Mouse (Mus musculus): Measurements from ENCODE around the gene Gria1. TPM values are rescaled to one million over a fixed set of nuclear protein-coding genes. Genes with fewer than 3 reads are reported as not detected.

Gria1 gene
- polyA plus RNA-seq, 1 experiment = 0.01 TPM

DNA sequence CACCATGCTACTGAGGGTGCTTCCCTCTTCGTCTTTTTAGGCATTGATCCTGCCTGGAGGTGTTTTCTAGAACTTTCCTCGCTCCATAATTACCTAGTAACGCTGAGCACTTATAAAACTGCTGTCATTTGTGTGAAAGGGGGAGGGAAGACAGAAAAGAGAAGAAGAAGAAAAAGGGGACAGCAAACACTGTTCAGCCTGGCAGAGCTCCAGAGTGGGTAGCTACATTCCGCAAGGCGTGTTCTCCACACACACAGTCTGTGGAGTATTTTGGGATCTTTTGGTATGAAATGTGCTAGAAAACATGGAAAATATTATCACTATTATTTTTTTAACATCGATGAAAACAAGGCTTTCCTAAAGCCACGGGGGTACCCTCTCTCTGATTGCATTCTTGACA is 5.8 kb upstream of the Gria1 start:
- Histone ChIP-seq H3K4me3 (ENCODE audit: extremely low read depth, insufficient read depth, insufficient read length) (no peak overlapping the region), H3K36me3 (ENCODE audit: control insufficient read depth, insufficient read depth, low read length) (no peaks in the 10 kb centered on the region), H3K27ac (ENCODE audit: insufficient read depth, low read length) (no peak overlapping the region), H3K4me1 (ENCODE audit: control insufficient read depth, insufficient read depth, insufficient read length) (no peaks in the 10 kb centered on the region), H3K27me3 (ENCODE audit: control insufficient read depth, insufficient read depth, low read length) (no peaks in the 10 kb centered on the region)
- no peak for DNase-seq (ENCODE audit: low read depth in 1 of 2, low spot score in 2 of 2)
- WGBS = 82% methylated on average over 7 of the region's 7 CpGs
- TF ChIP-seq POLR2A (IDR thresholded peaks at IDR 0.05; ENCODE audit: low read depth, low read length) = no peak
- TF ChIP-seq CTCF (IDR thresholded peaks at IDR 0.05; ENCODE audit: extremely low read depth, insufficient read depth, insufficient read length, insufficient replicate concordance) = no peak

DNA sequence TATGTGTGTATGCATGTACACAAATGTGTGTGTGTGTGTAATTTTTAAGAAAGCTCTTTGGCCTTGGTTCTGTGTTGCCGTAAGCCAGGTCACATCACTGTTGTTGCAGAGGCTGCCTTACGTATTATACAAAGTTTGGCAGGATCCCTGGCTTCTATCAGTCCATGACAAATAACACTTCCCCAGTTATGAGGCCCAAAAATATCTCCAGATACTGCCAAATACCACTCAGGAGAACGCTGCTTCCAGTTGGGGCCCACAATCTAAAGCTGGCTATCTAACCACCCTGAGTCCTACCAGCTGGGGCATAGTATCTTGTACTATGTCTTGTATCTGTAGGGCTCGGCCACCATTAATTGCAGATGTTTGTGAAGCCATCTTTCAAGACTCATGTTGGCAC is 3.4 kb upstream of the Gria1 start:
- Histone ChIP-seq H3K27ac (ENCODE audit: insufficient read depth, low read length) (no peak overlapping the region), H3K27me3 (ENCODE audit: control insufficient read depth, insufficient read depth, low read length) (no peaks in the 10 kb centered on the region), H3K36me3 (ENCODE audit: control insufficient read depth, insufficient read depth, low read length) (no peaks in the 10 kb centered on the region), H3K4me1 (ENCODE audit: control insufficient read depth, insufficient read depth, insufficient read length) (no peaks in the 10 kb centered on the region), H3K4me3 (ENCODE audit: extremely low read depth, insufficient read depth, insufficient read length) (no peak overlapping the region)
- TF ChIP-seq POLR2A (IDR thresholded peaks at IDR 0.05; ENCODE audit: low read depth, low read length) (no peak), CTCF (IDR thresholded peaks at IDR 0.05; ENCODE audit: extremely low read depth, insufficient read depth, insufficient read length, insufficient replicate concordance) (no peak)
- WGBS = 84% methylated on average over 4 of the region's 4 CpGs
- DNase-seq (ENCODE audit: low read depth in 1 of 2, low spot score in 2 of 2) = no peak

DNA sequence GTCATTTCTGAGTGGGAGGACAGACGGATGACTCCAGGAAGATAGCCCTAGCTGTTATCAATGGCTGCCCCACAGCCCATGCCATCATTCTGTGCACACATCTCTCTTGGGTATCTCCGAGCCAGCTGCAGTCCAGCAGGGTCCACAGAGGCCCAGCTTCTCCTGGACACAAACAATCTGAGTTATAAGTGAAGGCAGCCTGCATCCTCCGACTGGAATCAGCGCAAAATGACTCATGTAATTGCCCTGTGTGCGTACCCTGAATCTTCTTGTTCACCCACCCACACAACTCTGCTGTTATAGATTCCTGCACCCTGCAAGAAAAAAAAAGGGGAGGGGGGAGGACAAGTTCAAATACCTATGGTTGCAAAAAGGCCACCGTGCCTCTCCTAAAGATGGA is 576 bp upstream of the Gria1 start:
- Histone ChIP-seq H3K27ac (ENCODE audit: insufficient read depth, low read length) (no peak overlapping the region), H3K36me3 (ENCODE audit: control insufficient read depth, insufficient read depth, low read length) (no peaks in the 10 kb centered on the region), H3K27me3 (ENCODE audit: control insufficient read depth, insufficient read depth, low read length) (no peaks in the 10 kb centered on the region), H3K4me3 (ENCODE audit: extremely low read depth, insufficient read depth, insufficient read length) (no peak overlapping the region), H3K4me1 (ENCODE audit: control insufficient read depth, insufficient read depth, insufficient read length) (no peaks in the 10 kb centered on the region)
- no peak for TF ChIP-seq POLR2A (IDR thresholded peaks at IDR 0.05; ENCODE audit: low read depth, low read length)
- DNase-seq (ENCODE audit: low read depth in 1 of 2, low spot score in 2 of 2) = no peak
- 80% methylated on average over 6 of the region's 6 CpGs for WGBS

DNA sequence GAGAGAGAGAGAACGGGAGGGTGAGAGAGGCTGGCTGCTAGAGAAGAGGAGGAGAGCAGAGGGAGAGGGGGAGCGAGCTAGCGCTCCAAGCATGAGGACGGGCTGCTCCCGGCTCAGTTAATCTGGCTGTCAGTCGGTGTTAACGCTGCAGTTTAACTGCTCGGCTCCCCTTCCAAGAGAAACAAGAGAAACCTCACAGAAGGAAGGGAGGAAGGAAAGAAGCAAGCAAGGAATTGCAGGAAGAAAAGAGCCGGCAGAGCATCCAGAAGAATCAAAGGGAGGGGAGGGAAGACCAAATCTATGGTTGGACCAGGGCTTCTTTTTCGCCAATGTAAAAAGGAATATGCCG is 478 bp downstream of the Gria1 start:
- no peak for DNase-seq (ENCODE audit: low read depth in 1 of 2, low spot score in 2 of 2)
- H3K27me3 ChIP-seq (ENCODE audit: control insufficient read depth, insufficient read depth, low read length) = no peaks in the 10 kb centered on the region
- H3K4me3 ChIP-seq (ENCODE audit: extremely low read depth, insufficient read depth, insufficient read length) = no peak overlapping the region
- TF ChIP-seq POLR2A (IDR thresholded peaks at IDR 0.05; ENCODE audit: low read depth, low read length) (no peak), CTCF (IDR thresholded peaks at IDR 0.05; ENCODE audit: extremely low read depth, insufficient read depth, insufficient read length, insufficient replicate concordance) (no peak)
- no peaks in the 10 kb centered on the region for H3K36me3 ChIP-seq (ENCODE audit: control insufficient read depth, insufficient read depth, low read length)
- H3K27ac ChIP-seq (ENCODE audit: insufficient read depth, low read length) = no peak overlapping the region
- no peaks in the 10 kb centered on the region for H3K4me1 ChIP-seq (ENCODE audit: control insufficient read depth, insufficient read depth, insufficient read length)
- 12% methylated on average over 11 of the region's 11 CpGs for WGBS

DNA sequence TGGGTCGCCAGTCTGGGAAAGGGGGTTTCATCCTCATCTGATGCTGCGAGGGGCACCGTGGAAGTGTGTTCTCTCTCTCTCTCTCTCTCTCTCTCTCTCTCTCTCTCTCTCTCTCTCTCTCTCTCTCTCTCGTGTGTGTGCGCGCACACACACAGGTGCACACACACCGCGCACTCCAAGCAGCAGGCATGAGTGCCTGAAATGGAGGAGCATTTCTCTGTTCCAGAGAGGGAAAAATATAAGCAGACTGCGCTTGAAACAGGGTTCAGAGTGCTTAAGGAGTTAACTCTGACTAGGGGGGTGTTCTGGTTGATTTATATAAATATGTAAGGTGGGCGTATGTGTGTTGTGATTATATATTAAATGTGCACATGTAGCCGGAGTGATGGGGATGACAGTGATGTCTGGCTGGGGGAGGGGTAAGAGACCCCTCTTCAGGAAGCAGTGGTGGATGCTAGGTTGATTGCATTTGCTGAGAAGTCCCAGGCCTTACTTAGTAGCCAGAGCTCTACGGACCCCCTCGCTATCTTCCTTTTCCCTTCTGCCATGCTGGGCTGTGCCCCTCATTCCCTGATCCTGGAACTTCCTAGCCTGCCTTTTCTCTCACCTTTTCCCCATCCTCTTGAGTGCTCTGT is 1.2 kb downstream of the Gria1 start:
- Histone ChIP-seq H3K4me1 (ENCODE audit: control insufficient read depth, insufficient read depth, insufficient read length) (no peaks in the 10 kb centered on the region), H3K36me3 (ENCODE audit: control insufficient read depth, insufficient read depth, low read length) (no peaks in the 10 kb centered on the region), H3K4me3 (ENCODE audit: extremely low read depth, insufficient read depth, insufficient read length) (no peak overlapping the region), H3K27ac (ENCODE audit: insufficient read depth, low read length) (no peak overlapping the region), H3K27me3 (ENCODE audit: control insufficient read depth, insufficient read depth, low read length) (no peaks in the 10 kb centered on the region)
- WGBS = 52% methylated on average over 13 of the region's 13 CpGs
- TF ChIP-seq POLR2A (IDR thresholded peaks at IDR 0.05; ENCODE audit: low read depth, low read length) (no peak), CTCF (IDR thresholded peaks at IDR 0.05; ENCODE audit: extremely low read depth, insufficient read depth, insufficient read length, insufficient replicate concordance) (no peak)
- DNase-seq (ENCODE audit: low read depth in 1 of 2, low spot score in 2 of 2) = no peak

DNA sequence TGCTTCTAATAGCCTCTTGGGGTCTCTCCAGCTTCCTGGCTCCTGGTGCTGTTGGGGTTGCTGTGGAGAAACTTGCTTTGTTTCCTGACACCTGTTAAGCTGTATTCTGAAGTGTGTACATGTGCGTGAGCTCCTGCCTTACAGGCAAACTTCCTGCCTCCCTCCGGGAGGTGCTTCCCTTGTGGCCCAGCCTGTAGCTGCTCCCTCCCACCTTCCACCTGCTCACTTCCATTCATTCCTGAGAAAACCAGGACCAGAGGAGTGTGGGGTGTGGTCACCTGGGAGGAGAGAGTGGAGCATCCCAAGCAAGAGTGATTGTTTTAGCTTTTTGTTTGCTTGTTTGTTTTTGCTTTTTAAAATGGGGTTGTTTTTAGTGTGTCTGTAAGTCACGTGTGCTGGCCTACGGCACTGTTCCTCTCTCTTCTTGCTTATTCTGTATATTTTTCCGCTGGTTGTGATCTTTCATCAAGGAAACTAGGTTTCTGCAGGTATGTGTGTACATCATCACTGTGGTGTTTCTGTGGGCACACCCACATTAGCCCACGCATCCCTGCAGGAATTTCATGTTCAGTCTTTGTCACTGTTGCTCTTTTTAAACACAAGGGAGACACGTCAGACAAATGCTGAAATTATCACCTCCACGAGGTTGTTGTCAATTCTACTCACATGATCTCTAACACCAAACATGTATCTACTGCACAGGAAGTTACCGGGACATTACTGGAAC is 2.4 kb downstream of the Gria1 start:
- H3K27me3 ChIP-seq (ENCODE audit: control insufficient read depth, insufficient read depth, low read length) = no peaks in the 10 kb centered on the region
- TF ChIP-seq CTCF (IDR thresholded peaks at IDR 0.05; ENCODE audit: extremely low read depth, insufficient read depth, insufficient read length, insufficient replicate concordance) = no peak
- TF ChIP-seq POLR2A (IDR thresholded peaks at IDR 0.05; ENCODE audit: low read depth, low read length) = no peak
- H3K4me3 ChIP-seq (ENCODE audit: extremely low read depth, insufficient read depth, insufficient read length) = no peak overlapping the region
- no peak for DNase-seq (ENCODE audit: low read depth in 1 of 2, low spot score in 2 of 2)
- H3K27ac ChIP-seq (ENCODE audit: insufficient read depth, low read length) = no peak overlapping the region
- H3K36me3 ChIP-seq (ENCODE audit: control insufficient read depth, insufficient read depth, low read length) = no peaks in the 10 kb centered on the region
- H3K4me1 ChIP-seq (ENCODE audit: control insufficient read depth, insufficient read depth, insufficient read length) = no peaks in the 10 kb centered on the region
- WGBS = 66% methylated on average over 9 of the region's 9 CpGs

DNA sequence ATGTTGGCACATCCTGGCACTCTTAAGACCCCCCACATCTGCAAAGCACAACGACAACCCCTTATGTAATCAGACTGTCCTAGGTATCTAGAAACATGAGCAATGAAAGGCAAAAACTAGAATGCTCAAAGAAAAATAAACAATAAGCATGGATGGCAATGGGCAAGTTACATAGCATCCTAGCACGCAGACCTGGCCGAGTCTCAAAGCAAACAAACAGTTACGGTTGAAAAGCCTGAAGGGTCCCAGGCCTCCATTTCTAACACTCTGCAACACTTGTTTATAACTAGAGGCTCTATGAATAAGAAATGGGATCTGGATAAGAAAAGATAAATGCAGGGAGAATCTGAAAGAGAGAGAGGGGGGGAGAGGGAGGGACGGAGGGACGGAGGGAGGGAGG is 3.2 kb downstream of the Gria1 start:
- no peaks in the 10 kb centered on the region for H3K4me1 ChIP-seq (ENCODE audit: control insufficient read depth, insufficient read depth, insufficient read length)
- no peaks in the 10 kb centered on the region for H3K27me3 ChIP-seq (ENCODE audit: control insufficient read depth, insufficient read depth, low read length)
- TF ChIP-seq POLR2A (IDR thresholded peaks at IDR 0.05; ENCODE audit: low read depth, low read length) (no peak), CTCF (IDR thresholded peaks at IDR 0.05; ENCODE audit: extremely low read depth, insufficient read depth, insufficient read length, insufficient replicate concordance) (no peak)
- 80% methylated on average over 6 of the region's 6 CpGs for WGBS
- no peak for DNase-seq (ENCODE audit: low read depth in 1 of 2, low spot score in 2 of 2)
- H3K27ac ChIP-seq (ENCODE audit: insufficient read depth, low read length) = no peak overlapping the region
- no peaks in the 10 kb centered on the region for H3K36me3 ChIP-seq (ENCODE audit: control insufficient read depth, insufficient read depth, low read length)
- no peak overlapping the region for H3K4me3 ChIP-seq (ENCODE audit: extremely low read depth, insufficient read depth, insufficient read length)
